Mouse (Mus musculus): ENCODE measurements around the gene Zfp202. TPM values are rescaled to one million over a fixed set of nuclear protein-coding genes. Genes with fewer than 3 reads are reported as not detected.

Gene Zfp202
- polyA plus RNA-seq, 1 experiment from 2014 or later, result 11.0 TPM

- Histone ChIP-seq H3K9me3 (replicated peaks) (no peaks in the 10 kb centered on the region), H3K4me1 (peaks cover 34% of the 10 kb centered on the region), H3K27ac (replicated peaks) (peak overlapping the region; percentile 92), H3K36me3 (no peaks in the 10 kb centered on the region), H3K4me2 (peak overlapping the region; percentile 75), H3K27me3 (replicated peaks) (no peaks in the 10 kb centered on the region), H3K9ac (replicated peaks) (peak overlapping the region; percentile 55), H3K4me3 (replicated peaks) (peak overlapping the region; percentile 43)
- 52% methylated on average over 13 of the region's 13 CpGs for WGBS
- ATAC-seq (ENCODE audit: low FRiP score), result peak; percentile 85
These were observed 50.1 kb downstream of the Zfp202 start for GRCm38 (mm10) chr9:40241951-40242888.

GRCm38 (mm10) chr9:40245466-40245865, 53.4 kb downstream of the Zfp202 start:
- Histone ChIP-seq H3K4me1 (peaks cover 33% of the 10 kb centered on the region), H3K4me3 (replicated peaks) (no peak overlapping the region), H3K36me3 (no peaks in the 10 kb centered on the region), H3K4me2 (no peak overlapping the region), H3K27ac (replicated peaks) (0 out of 2 replicates have a peak overlapping the region, but pooled peaks have one; percentile 19), H3K9me3 (replicated peaks) (no peaks in the 10 kb centered on the region), H3K9ac (replicated peaks) (no peak overlapping the region), H3K27me3 (replicated peaks) (no peaks in the 10 kb centered on the region)
- no peak for ATAC-seq (ENCODE audit: low FRiP score)
- 61% methylated on average over 9 of the region's 9 CpGs for WGBS

GRCm38 (mm10) chr9:40245974-40246665, 54.0 kb downstream of the Zfp202 start:
- Histone ChIP-seq H3K4me1 (peaks cover 27% of the 10 kb centered on the region), H3K36me3 (no peaks in the 10 kb centered on the region), H3K27ac (replicated peaks) (peak overlapping the region; percentile 19; the same call in 1 of the 2 replicates), H3K9me3 (replicated peaks) (no peaks in the 10 kb centered on the region), H3K4me3 (replicated peaks) (no peak overlapping the region), H3K4me2 (no peak overlapping the region), H3K9ac (replicated peaks) (no peak overlapping the region), H3K27me3 (replicated peaks) (no peaks in the 10 kb centered on the region)
- WGBS, result 53% methylated on average over 7 of the region's 7 CpGs
- no peak for ATAC-seq (ENCODE audit: low FRiP score)

GRCm38 (mm10) chr9:40246702-40247101, 54.6 kb downstream of the Zfp202 start:
- H3K9me3 ChIP-seq (replicated peaks), result no peaks in the 10 kb centered on the region
- WGBS, result 62% methylated on average over 6 of the region's 6 CpGs
- H3K36me3 ChIP-seq, result no peaks in the 10 kb centered on the region

GRCm38 (mm10) chr9:40249106-40249505, 57.0 kb downstream of the Zfp202 start:
- Histone ChIP-seq H3K4me1 (peaks cover 14% of the 10 kb centered on the region), H3K36me3 (no peaks in the 10 kb centered on the region), H3K27ac (replicated peaks) (no peak overlapping the region), H3K4me2 (no peak overlapping the region), H3K9me3 (replicated peaks) (no peaks in the 10 kb centered on the region), H3K9ac (replicated peaks) (no peak overlapping the region), H3K4me3 (replicated peaks) (no peak overlapping the region), H3K27me3 (replicated peaks) (no peaks in the 10 kb centered on the region)
- ATAC-seq (ENCODE audit: low FRiP score), result no peak
- 71% methylated on average over 1 of the region's 1 CpGs for WGBS

More at GRCm38 (mm10) chr9:40246702-40247101, 54.6 kb downstream of the Zfp202 start:
- H3K27me3 ChIP-seq (replicated peaks), result no peaks in the 10 kb centered on the region
- no peak overlapping the region for H3K9ac ChIP-seq (replicated peaks)
- no peak overlapping the region for H3K27ac ChIP-seq (replicated peaks)
- no peak overlapping the region for H3K4me2 ChIP-seq
- H3K4me3 ChIP-seq (replicated peaks), result no peak overlapping the region
- peaks cover 22% of the 10 kb centered on the region for H3K4me1 ChIP-seq
- no peak for ATAC-seq (ENCODE audit: low FRiP score)

GRCm38 (mm10) chr9:40252459-40252858, 60.3 kb downstream of the Zfp202 start:
- H3K27me3 ChIP-seq (replicated peaks), result no peaks in the 10 kb centered on the region
- no peak overlapping the region for H3K27ac ChIP-seq (replicated peaks)
- WGBS, result 68% methylated on average over 3 of the region's 3 CpGs
- H3K4me1 ChIP-seq, result no peaks in the 10 kb centered on the region
- H3K4me3 ChIP-seq (replicated peaks), result no peak overlapping the region
- H3K9ac ChIP-seq (replicated peaks), result no peak overlapping the region
- no peak for ATAC-seq (ENCODE audit: low FRiP score)
- no peaks in the 10 kb centered on the region for H3K36me3 ChIP-seq
- no peaks in the 10 kb centered on the region for H3K9me3 ChIP-seq (replicated peaks)
- no peak overlapping the region for H3K4me2 ChIP-seq

Other genes starting within 250 kb of the Zfp202 start
- not detected in 2 replicates for gene Olfr975, start 240.3 kb upstream of the Zfp202 start, polyA plus RNA-seq (2015; fragmentation: Nextera tagmentation; extraction: Ambion mirVana)
- not detected in 2 replicates for gene Olfr976, start 231.2 kb upstream of the Zfp202 start, polyA plus RNA-seq (2015; fragmentation: Nextera tagmentation; extraction: Ambion mirVana)
- not detected in 2 replicates for gene Olfr978, start 200.2 kb upstream of the Zfp202 start, polyA plus RNA-seq (2015; fragmentation: Nextera tagmentation; extraction: Ambion mirVana)
- gene Olfr979, start 188.9 kb upstream of the Zfp202 start, polyA plus RNA-seq (2015; fragmentation: Nextera tagmentation; extraction: Ambion mirVana), result not detected in 2 replicates
- not detected in 2 replicates for gene Olfr980, start 182.7 kb upstream of the Zfp202 start, polyA plus RNA-seq (2015; fragmentation: Nextera tagmentation; extraction: Ambion mirVana)
- gene Olfr981, start 170.9 kb upstream of the Zfp202 start, polyA plus RNA-seq (2015; fragmentation: Nextera tagmentation; extraction: Ambion mirVana), result not detected in 2 replicates
- gene Olfr982, start 118.5 kb upstream of the Zfp202 start, polyA plus RNA-seq (2015; fragmentation: Nextera tagmentation; extraction: Ambion mirVana), result not detected in 2 replicates
- not detected in 2 replicates for gene Olfr983, start 98.7 kb upstream of the Zfp202 start, polyA plus RNA-seq (2015; fragmentation: Nextera tagmentation; extraction: Ambion mirVana)
- gene Olfr984, start 78.1 kb upstream of the Zfp202 start, polyA plus RNA-seq (2015; fragmentation: Nextera tagmentation; extraction: Ambion mirVana), result not detected in 2 replicates
- gene Olfr985, start 62.1 kb upstream of the Zfp202 start, polyA plus RNA-seq (2015; fragmentation: Nextera tagmentation; extraction: Ambion mirVana), result not detected in 2 replicates
- gene Tmem225, start 44.2 kb upstream of the Zfp202 start, polyA plus RNA-seq (2015; fragmentation: Nextera tagmentation; extraction: Ambion mirVana), result not detected in 2 replicates
- 0.05 and 0.08 TPM in 2 replicates for gene Olfr986, start 11.4 kb upstream of the Zfp202 start, polyA plus RNA-seq (2015; fragmentation: Nextera tagmentation; extraction: Ambion mirVana)
- gene Scn3b, start 76.9 kb downstream of the Zfp202 start, polyA plus RNA-seq (2015; fragmentation: Nextera tagmentation; extraction: Ambion mirVana), result 121 and 137 TPM in 2 replicates